Mouse (Mus musculus): ENCODE data around the gene Dnajb12.

DNA sequence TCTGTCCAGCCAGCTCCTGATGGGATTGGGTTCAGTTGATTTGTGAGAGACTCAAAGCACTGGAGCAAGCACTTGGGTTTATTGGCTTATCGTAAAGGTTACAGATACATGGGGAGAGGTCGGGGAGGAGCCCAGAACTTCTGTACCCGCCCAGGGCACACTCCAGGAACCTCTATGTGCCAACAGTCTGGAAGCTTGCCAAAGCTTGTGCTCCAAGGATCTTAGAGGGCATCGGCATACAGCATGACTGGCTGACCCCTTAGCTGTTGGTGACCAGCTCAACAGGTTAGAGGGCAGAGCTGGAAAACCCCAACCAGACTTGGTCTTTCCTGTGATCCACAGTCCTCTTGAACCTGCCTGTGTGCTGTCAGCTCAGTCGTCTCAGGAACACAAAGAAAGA lies 22.2 kb upstream of the Dnajb12 start:
- no peak for TF ChIP-seq CTCF (IDR thresholded peaks at IDR 0.05; ENCODE audit: borderline replicate concordance, control insufficient read depth, extremely low read depth, insufficient read depth, low read length, poor library complexity)
- TF ChIP-seq POLR2A (IDR thresholded peaks at IDR 0.05; ENCODE audit: control insufficient read depth, extremely low read depth, insufficient read depth, low read length, poor library complexity): no peak
